Mouse (Mus musculus) kidney, postnatal 4 days (tissue): ENCODE measurements at regions not wholly inside any gene's neighbourhood (a gene's known extent, or its start where the extent isn't known, plus 50 kb on each side); places are given as distances from the start of the nearest gene placed in this dataset.

Experiments used
- DNase-seq, 2 experiments: peaks; one replicate each; pipeline ENCODE4 v3.0.0; 2021; ENCODE audit warnings: mixed read lengths in 2 of 2

GRCm38 (mm10) chr13:60303561-60303960 lies 126.4 kb upstream of the Gas1 start:
- no peak for DNase-seq

GRCm38 (mm10) chr13:60305028-60305810 lies 128.1 kb upstream of the Gas1 start:
- DNase-seq = no peak

- peak; percentile 67 to 80 for DNase-seq
These were observed 131.1 kb upstream of the Gas1 start for GRCm38 (mm10) chr13:60308062-60308801.

GRCm38 (mm10) chr13:60309482-60309881 lies 132.3 kb upstream of the Gas1 start:
- DNase-seq = no peak

GRCm38 (mm10) chr13:60309926-60310325 lies 132.8 kb upstream of the Gas1 start:
- DNase-seq = no peak

- DNase-seq = peak; percentile 28 to 41
These were observed 135.4 kb upstream of the Gas1 start for GRCm38 (mm10) chr13:60312397-60313085.

- no peak for DNase-seq
These were observed 141.4 kb upstream of the Gas1 start for GRCm38 (mm10) chr13:60318436-60319020.

- no peak for DNase-seq
These were observed 142.1 kb upstream of the Gas1 start for GRCm38 (mm10) chr13:60319268-60319667.

GRCm38 (mm10) chr13:60319861-60320602 lies 142.9 kb upstream of the Gas1 start:
- no peak for DNase-seq

GRCm38 (mm10) chr13:60322579-60322978 lies 145.4 kb upstream of the Gas1 start:
- no peak for DNase-seq

- no peak for DNase-seq
These were observed 153.5 kb upstream of the Gas1 start for GRCm38 (mm10) chr13:60330475-60331258.

GRCm38 (mm10) chr13:60336196-60336595 lies 159.0 kb upstream of the Gas1 start:
- peak in 1 of 2 experiments; percentile 32 for DNase-seq

- no peak for DNase-seq
These were observed 160.2 kb upstream of the Gas1 start for GRCm38 (mm10) chr13:60337383-60337782.

GRCm38 (mm10) chr13:60338107-60338506 lies 160.9 kb upstream of the Gas1 start:
- no peak for DNase-seq

GRCm38 (mm10) chr13:60340068-60340467 lies 162.9 kb upstream of the Gas1 start:
- DNase-seq = no peak

- DNase-seq = peak in 1 of 2 experiments; percentile 23
These were observed 170.7 kb upstream of the Gas1 start for GRCm38 (mm10) chr13:60347881-60348280.

- no peak for DNase-seq
These were observed 171.3 kb upstream of the Gas1 start for GRCm38 (mm10) chr13:60348438-60348837.

GRCm38 (mm10) chr13:60355707-60356490 lies 178.7 kb upstream of the Gas1 start:
- no peak for DNase-seq

GRCm38 (mm10) chr13:60358408-60359060 lies 181.4 kb upstream of the Gas1 start:
- no peak for DNase-seq
